Mouse (Mus musculus): ENCODE results near the gene Cd6.

The Cd6 gene

GRCm38 (mm10) chr19:10829436-10830175 is at the start of gene Cd6:
TSS of gene Cd6 (minus strand) at chr19:10830058.
- no peak for DNase-seq (ENCODE audit: low spot score in 2 of 2)

- DNase-seq (ENCODE audit: low spot score in 2 of 2): no peak
Measured at GRCm38 (mm10) chr19:10878201-10878837, 48.5 kb upstream of the Cd6 start.

GRCm38 (mm10) chr19:10871328-10871961 is 41.6 kb upstream of the Cd6 start:
- no peak for DNase-seq (ENCODE audit: low spot score in 2 of 2)

GRCm38 (mm10) chr19:10870676-10871075 is 40.8 kb upstream of the Cd6 start:
- no peak for DNase-seq (ENCODE audit: low spot score in 2 of 2)

GRCm38 (mm10) chr19:10869886-10870527 is 40.1 kb upstream of the Cd6 start, which contains the start of gene Tmem132a:
TSS of gene Tmem132a (minus strand) at chr19:10869940.
- DNase-seq (ENCODE audit: low spot score in 2 of 2): no peak

- DNase-seq (ENCODE audit: low spot score in 2 of 2): peak; percentile 61 to 84
Measured at GRCm38 (mm10) chr19:10869241-10869885, 39.5 kb upstream of the Cd6 start.

GRCm38 (mm10) chr19:10868623-10869141 is 38.8 kb upstream of the Cd6 start:
- no peak for DNase-seq (ENCODE audit: low spot score in 2 of 2)

GRCm38 (mm10) chr19:10867946-10868622 is 38.2 kb upstream of the Cd6 start:
- no peak for DNase-seq (ENCODE audit: low spot score in 2 of 2)

- peak in 1 of 2 experiments; percentile 6 for DNase-seq (ENCODE audit: low spot score in 2 of 2)
Measured at GRCm38 (mm10) chr19:10866351-10866750, 36.5 kb upstream of the Cd6 start.

- peak in 1 of 2 experiments; percentile 4 for DNase-seq (ENCODE audit: low spot score in 2 of 2)
Measured at GRCm38 (mm10) chr19:10860072-10860497, 30.2 kb upstream of the Cd6 start.

GRCm38 (mm10) chr19:10856520-10856919 is 26.7 kb upstream of the Cd6 start:
- peak in 1 of 2 experiments; percentile 1 for DNase-seq (ENCODE audit: low spot score in 2 of 2)

- peak in 1 of 2 experiments; percentile 0 for DNase-seq (ENCODE audit: low spot score in 2 of 2)
Measured at GRCm38 (mm10) chr19:10855422-10855821, 25.6 kb upstream of the Cd6 start.

GRCm38 (mm10) chr19:10847311-10848087 is 17.6 kb upstream of the Cd6 start:
- peak in 1 of 2 experiments; percentile 35 for DNase-seq (ENCODE audit: low spot score in 2 of 2)

GRCm38 (mm10) chr19:10846150-10846549 is 16.3 kb upstream of the Cd6 start:
- DNase-seq (ENCODE audit: low spot score in 2 of 2): peak in 1 of 2 experiments; percentile 1

GRCm38 (mm10) chr19:10845454-10845853 is 15.6 kb upstream of the Cd6 start:
- no peak for DNase-seq (ENCODE audit: low spot score in 2 of 2)

GRCm38 (mm10) chr19:10844206-10844605 is 14.3 kb upstream of the Cd6 start:
- DNase-seq (ENCODE audit: low spot score in 2 of 2): no peak

- no peak for DNase-seq (ENCODE audit: low spot score in 2 of 2)
Measured at GRCm38 (mm10) chr19:10842914-10843313, 13.1 kb upstream of the Cd6 start.

GRCm38 (mm10) chr19:10841721-10842626 is 12.1 kb upstream of the Cd6 start:
- DNase-seq (ENCODE audit: low spot score in 2 of 2): no peak

Data from cerebellum, postnatal 4 days (tissue).